Mouse (Mus musculus) limb, embryonic 13.5 days (tissue): ENCODE measurements around the gene Ccnt1. TPM values are rescaled to one million over a fixed set of nuclear protein-coding genes. Genes with fewer than 3 reads are reported as not detected.
A peak's percentile ranks its signal among the peaks of the same experiment; 100 is the strongest.

ENCODE experiments used
- ATAC-seq: fragments of 200-750 bp; cut with Nextera tagmentation; 2 replicates; pipeline ENCODE4 v1.8.0; 2017; ENCODE audit warnings: low read depth, moderate number of reproducible peaks, moderate TSS enrichment; ENCODE audit not compliant: low FRiP score
- H3K27ac ChIP-seq: fragments of 300-500 bp; sonication (generic); 2 replicates; pipeline ENCODE4 v1.5.1; 2015; ENCODE audit warnings: inconsistent platforms, mild to moderate bottlenecking, moderate library complexity
- H3K27me3 ChIP-seq: fragments of 300-500 bp; sonication (generic); 2 replicates; pipeline ENCODE4 v1.6.1; 2015; ENCODE audit warnings: mild to moderate bottlenecking, inconsistent platforms
- H3K36me3 ChIP-seq: fragments of 300-500 bp; sonication (generic); 2 replicates; pipeline ENCODE4 v1.6.1; 2015; ENCODE audit warnings: inconsistent platforms, mild to moderate bottlenecking, moderate library complexity
- H3K4me1 ChIP-seq: fragments of 300-500 bp; sonication (generic); 2 replicates; pipeline ENCODE4 v1.6.1; 2015; ENCODE audit warnings: inconsistent platforms
- H3K4me2 ChIP-seq: fragments of 300-500 bp; sonication (generic); replicated peaks from 2 replicates; pipeline ENCODE4 v1.6.1; 2015; ENCODE audit warnings: inconsistent platforms, mild to moderate bottlenecking, moderate library complexity
- H3K4me3 ChIP-seq: fragments of 300-500 bp; sonication (generic); 2 replicates; pipeline ENCODE4 v1.5.1; 2015; ENCODE audit warnings: moderate library complexity, mild to moderate bottlenecking, inconsistent platforms
- H3K9ac ChIP-seq: fragments of 300-500 bp; sonication (generic); 2 replicates; pipeline ENCODE4 v1.6.1; 2015; ENCODE audit warnings: mild to moderate bottlenecking, inconsistent platforms
- H3K9me3 ChIP-seq: fragments of 300-500 bp; sonication (generic); 2 replicates; pipeline ENCODE4 v1.6.1; 2016; ENCODE audit warnings: inconsistent platforms
- WGBS: fragments of 180-500 bp; shearing (Covaris S2); methylation state at CpG from one replicate; pipeline ENCODE4 v1.1.7; 2015; 5-methylcytosine and 5-hydroxymethylcytosine counted together
- polyA plus RNA-seq: library from polyadenylated mRNA; unstranded; fragments of >200 nt; fragmentation: Nextera tagmentation; extraction: Ambion mirVana; gene quantifications from 2 replicates; pipeline ENCODE4 v1.2.1, GENCODE M21; 2015

The Ccnt1 gene
- polyA plus RNA-seq, 1 experiment from 2014 or later = 62.1 TPM

- Histone ChIP-seq H3K4me1 (peaks cover 26% of the 10 kb centered on the region), H3K27ac (peak overlapping the region; percentile 96), H3K9me3 (no peaks in the 10 kb centered on the region), H3K4me3 (peak overlapping the region; percentile 93), H3K27me3 (no peaks in the 10 kb centered on the region), H3K36me3 (peaks cover 3% of the 10 kb centered on the region), H3K4me2 (peak overlapping the region; percentile 88), H3K9ac (peak overlapping the region; percentile 91)
- 3% methylated on average over 22 of the region's 22 CpGs for WGBS
- ATAC-seq = no peak
Measured at GRCm38 (mm10) chr15:98568256-98569033, 2.3 kb downstream of the Ccnt1 start.

DNA sequence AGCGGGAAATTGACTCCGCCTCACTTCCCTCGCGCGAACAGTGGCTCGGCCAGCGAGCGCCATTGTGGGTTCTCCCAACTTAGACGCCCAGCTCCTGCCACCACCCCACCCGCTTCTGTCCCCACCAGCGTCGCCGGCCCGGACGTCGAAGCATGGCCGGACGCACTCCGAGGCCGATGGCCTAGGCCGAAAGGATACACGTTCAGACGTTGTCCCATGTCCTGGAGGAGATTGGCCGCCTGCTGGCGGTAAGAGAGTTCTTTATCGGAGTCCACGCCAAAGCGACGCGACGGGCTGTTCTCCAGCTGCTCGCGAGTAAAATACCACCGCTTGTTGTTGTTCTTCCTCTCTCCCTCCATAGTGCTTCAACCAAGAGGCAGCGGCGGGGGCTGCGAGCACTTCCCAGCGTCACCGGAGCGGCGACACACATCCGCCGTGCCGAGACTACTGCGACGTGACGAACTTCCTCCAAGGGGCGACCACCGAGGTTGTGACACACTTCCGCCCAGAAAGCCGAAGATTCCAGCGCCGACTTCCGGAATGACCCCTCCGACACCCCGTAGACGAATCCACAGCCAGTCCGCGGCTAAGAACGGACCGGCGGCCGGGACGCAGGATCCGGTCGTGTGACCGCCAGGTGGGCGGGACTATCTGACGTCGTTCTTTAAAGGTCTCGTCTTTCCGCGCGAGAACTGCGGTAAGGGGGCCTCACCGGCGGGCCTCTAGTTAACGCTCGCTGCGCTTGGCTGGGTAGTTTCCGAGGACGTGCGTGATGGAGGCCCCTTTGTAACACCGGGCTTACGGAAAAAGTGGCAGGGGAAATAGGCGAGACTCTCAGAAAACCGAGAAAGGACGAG, 3.2 kb downstream of the Ccnt1 start:
- peak overlapping the region; percentile 96 for H3K27ac ChIP-seq
- WGBS = under 1% methylated on average over 88 of the region's 88 CpGs
- H3K27me3 ChIP-seq = no peaks in the 10 kb centered on the region
- H3K4me2 ChIP-seq = peak overlapping the region; percentile 88
- H3K9ac ChIP-seq = peak overlapping the region; percentile 94
- H3K4me1 ChIP-seq = peaks cover 26% of the 10 kb centered on the region
- H3K4me3 ChIP-seq = peak overlapping the region; percentile 93
- no peaks in the 10 kb centered on the region for H3K9me3 ChIP-seq
- peak; percentile 97 for ATAC-seq
- H3K36me3 ChIP-seq = peaks cover 12% of the 10 kb centered on the region

DNA sequence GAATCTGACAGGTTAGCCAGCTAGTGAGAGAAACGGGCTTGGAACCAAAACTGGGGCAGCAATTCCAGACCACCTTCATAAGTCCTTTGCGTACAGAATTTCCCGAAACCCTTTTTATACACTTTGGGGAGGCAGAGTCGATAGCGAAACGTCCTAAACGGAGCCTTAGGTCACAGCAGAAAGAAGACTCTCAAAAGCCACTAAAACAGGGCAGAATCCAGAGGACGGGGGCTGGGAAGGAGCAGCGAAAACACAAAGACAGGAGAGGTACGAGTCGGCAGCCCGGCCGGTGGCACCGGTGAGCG, 3.8 kb downstream of the Ccnt1 start:
- Histone ChIP-seq H3K27ac (peak overlapping the region; percentile 92), H3K4me2 (peak overlapping the region; percentile 87), H3K4me1 (peaks cover 26% of the 10 kb centered on the region), H3K36me3 (peaks cover 12% of the 10 kb centered on the region), H3K27me3 (no peaks in the 10 kb centered on the region), H3K9me3 (no peaks in the 10 kb centered on the region), H3K4me3 (peak overlapping the region; percentile 93), H3K9ac (peak overlapping the region; percentile 94)
- WGBS = 0% methylated on average over 15 of the region's 15 CpGs
- no peak for ATAC-seq

DNA sequence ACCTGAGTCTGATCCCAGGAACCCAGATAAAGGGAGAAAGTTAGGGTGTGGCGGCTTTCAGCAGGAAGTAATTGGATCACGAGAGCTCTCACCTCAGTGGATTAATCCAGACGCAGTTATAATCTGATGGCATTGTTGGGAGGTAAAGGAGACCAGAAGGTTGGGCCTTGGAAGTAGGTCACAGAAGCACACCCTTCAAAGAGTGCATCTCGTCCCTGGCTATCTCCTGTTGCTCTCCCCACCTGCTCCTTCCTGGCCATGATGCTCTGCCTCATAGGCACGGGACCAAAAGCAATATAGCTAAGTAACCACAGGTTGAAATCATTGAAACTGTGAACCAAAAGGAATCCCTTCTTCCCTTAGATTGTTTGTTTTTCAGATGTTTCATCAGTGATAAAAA, 13.5 kb downstream of the Ccnt1 start:
- Histone ChIP-seq H3K4me2 (no peak overlapping the region), H3K27me3 (no peaks in the 10 kb centered on the region), H3K4me3 (no peak overlapping the region), H3K36me3 (peaks cover 61% of the 10 kb centered on the region), H3K27ac (no peak overlapping the region), H3K9ac (no peak overlapping the region), H3K4me1 (no peaks in the 10 kb centered on the region), H3K9me3 (no peaks in the 10 kb centered on the region)
- no peak for ATAC-seq
- 95% methylated on average over 5 of the region's 5 CpGs for WGBS

- Histone ChIP-seq H3K27me3 (no peaks in the 10 kb centered on the region), H3K4me2 (no peak overlapping the region), H3K9me3 (no peaks in the 10 kb centered on the region), H3K9ac (no peak overlapping the region), H3K36me3 (peaks cover 74% of the 10 kb centered on the region), H3K27ac (no peak overlapping the region), H3K4me1 (no peaks in the 10 kb centered on the region), H3K4me3 (no peak overlapping the region)
- 92% methylated on average over 4 of the region's 4 CpGs for WGBS
- no peak for ATAC-seq
Measured at GRCm38 (mm10) chr15:98555881-98556280, 14.8 kb downstream of the Ccnt1 start.

DNA sequence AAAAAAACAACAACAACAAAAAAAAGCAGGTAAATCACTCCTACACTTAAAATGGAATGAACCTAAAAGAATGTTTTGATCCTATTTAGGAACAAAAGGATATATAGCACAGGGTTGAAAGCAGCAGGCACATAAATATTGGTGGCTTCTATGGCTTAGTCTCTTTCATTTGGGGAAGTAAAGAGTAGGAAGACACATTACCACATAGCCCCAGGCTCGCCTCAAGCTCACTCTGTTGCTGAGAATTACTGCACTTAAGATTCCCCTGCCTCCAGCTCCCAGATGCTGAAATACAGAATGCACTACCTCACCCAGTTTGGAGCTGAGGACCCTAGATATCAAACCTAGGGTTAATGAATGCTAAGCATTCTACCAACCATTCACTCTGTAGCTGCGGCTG, 18.0 kb downstream of the Ccnt1 start:
- ATAC-seq = no peak
- no peak overlapping the region for H3K9ac ChIP-seq
- WGBS = 91% methylated on average over 2 of the region's 2 CpGs
- no peak overlapping the region for H3K27ac ChIP-seq
- H3K36me3 ChIP-seq = peaks cover 78% of the 10 kb centered on the region
- H3K4me1 ChIP-seq = no peaks in the 10 kb centered on the region
- no peak overlapping the region for H3K4me2 ChIP-seq
- H3K27me3 ChIP-seq = no peaks in the 10 kb centered on the region
- H3K4me3 ChIP-seq = no peak overlapping the region
- no peaks in the 10 kb centered on the region for H3K9me3 ChIP-seq

DNA sequence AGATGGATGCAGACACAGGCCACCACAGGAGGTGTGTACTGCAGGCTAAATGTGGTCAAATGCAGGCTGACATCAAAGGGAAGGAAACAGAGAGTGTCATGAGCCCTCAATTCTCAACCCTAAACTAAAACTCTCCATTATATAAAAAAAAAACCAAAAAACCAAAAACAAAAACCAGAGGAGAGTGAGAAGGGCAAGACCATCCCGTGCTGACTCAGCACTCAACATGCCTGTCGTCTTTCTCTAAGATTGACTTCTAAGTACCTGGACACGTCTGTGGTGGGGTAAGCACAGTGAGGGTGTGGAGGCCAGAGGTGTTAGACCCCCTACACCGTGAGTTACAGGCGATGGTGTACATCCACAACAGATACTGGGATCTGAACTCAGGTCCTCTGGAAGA, 23.9 kb downstream of the Ccnt1 start:
- 91% methylated on average over 5 of the region's 5 CpGs for WGBS
- Histone ChIP-seq H3K36me3 (peaks cover 90% of the 10 kb centered on the region), H3K27ac (no peak overlapping the region), H3K9me3 (no peaks in the 10 kb centered on the region), H3K4me1 (no peaks in the 10 kb centered on the region), H3K27me3 (no peaks in the 10 kb centered on the region), H3K4me3 (no peak overlapping the region), H3K9ac (no peak overlapping the region), H3K4me2 (no peak overlapping the region)
- no peak for ATAC-seq

GRCm38 (mm10) chr15:98545151-98545550, 25.6 kb downstream of the Ccnt1 start:
- no peaks in the 10 kb centered on the region for H3K4me1 ChIP-seq
- no peaks in the 10 kb centered on the region for H3K9me3 ChIP-seq
- 96% methylated on average over 3 of the region's 3 CpGs for WGBS
- H3K9ac ChIP-seq = no peak overlapping the region
- H3K4me3 ChIP-seq = no peak overlapping the region
- ATAC-seq = no peak
- H3K4me2 ChIP-seq = no peak overlapping the region
- H3K27me3 ChIP-seq = no peaks in the 10 kb centered on the region
- peaks cover 90% of the 10 kb centered on the region for H3K36me3 ChIP-seq
- no peak overlapping the region for H3K27ac ChIP-seq

DNA sequence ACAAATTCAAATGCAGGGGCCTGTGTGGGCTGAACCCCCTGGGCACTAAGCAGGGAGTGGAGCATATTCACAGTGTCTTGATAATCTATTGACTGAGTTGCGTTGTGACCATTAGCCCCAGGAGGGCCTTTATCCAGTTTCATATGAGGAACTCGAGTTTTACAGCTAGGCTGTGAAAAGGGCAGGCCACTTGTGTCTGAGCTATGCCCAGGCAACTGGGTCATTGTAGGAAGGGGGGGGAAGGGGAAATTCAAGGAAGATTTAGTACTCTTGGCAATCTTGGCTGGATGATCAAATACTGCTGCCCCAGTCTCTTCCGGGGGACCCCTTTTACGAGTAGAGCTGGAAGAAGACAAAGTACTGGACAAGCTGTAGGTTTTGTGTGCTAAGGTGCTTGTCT, 27.4 kb downstream of the Ccnt1 start:
- Histone ChIP-seq H3K36me3 (peaks cover 83% of the 10 kb centered on the region), H3K4me3 (no peak overlapping the region), H3K9me3 (no peaks in the 10 kb centered on the region), H3K27me3 (no peaks in the 10 kb centered on the region), H3K9ac (peak overlapping the region; percentile 50; the same call in 1 of the 2 replicates), H3K4me1 (no peaks in the 10 kb centered on the region), H3K4me2 (no peak overlapping the region), H3K27ac (no peak overlapping the region)
- WGBS = 74% methylated on average over 4 of the region's 4 CpGs
- no peak for ATAC-seq

GRCm38 (mm10) chr15:98541064-98541463, 29.7 kb downstream of the Ccnt1 start:
- no peak overlapping the region for H3K27ac ChIP-seq
- H3K4me3 ChIP-seq = no peak overlapping the region
- H3K9me3 ChIP-seq = no peaks in the 10 kb centered on the region
- WGBS = 91% methylated on average over 6 of the region's 6 CpGs
- H3K36me3 ChIP-seq = peaks cover 70% of the 10 kb centered on the region
- H3K4me2 ChIP-seq = no peak overlapping the region
- no peaks in the 10 kb centered on the region for H3K4me1 ChIP-seq
- no peak overlapping the region for H3K9ac ChIP-seq
- ATAC-seq = no peak
- H3K27me3 ChIP-seq = no peaks in the 10 kb centered on the region

DNA sequence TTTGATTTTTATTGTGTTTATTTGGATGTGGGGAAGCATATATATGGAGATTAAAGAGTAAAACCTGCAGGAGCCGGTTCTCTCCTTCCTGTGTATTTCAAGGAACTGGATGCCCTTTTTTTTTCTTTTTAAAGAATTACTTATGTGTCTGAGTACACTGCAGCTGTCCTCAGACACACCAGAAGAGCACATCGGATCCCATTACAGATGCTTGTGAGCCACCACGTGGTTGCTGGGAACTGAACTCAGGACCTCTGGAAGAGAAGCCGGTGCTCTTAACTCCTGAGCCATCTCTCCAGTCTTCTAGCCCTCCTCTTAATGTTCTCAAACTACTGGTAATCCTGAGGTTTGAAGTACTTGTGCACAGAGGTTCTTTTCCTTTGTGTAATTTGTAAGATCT, 32.8 kb downstream of the Ccnt1 start:
- no peaks in the 10 kb centered on the region for H3K9me3 ChIP-seq
- no peak overlapping the region for H3K27ac ChIP-seq
- no peak overlapping the region; the same call in 1 of the 2 replicates for H3K9ac ChIP-seq
- H3K27me3 ChIP-seq = no peaks in the 10 kb centered on the region
- 77% methylated on average over 4 of the region's 4 CpGs for WGBS
- H3K4me1 ChIP-seq = peaks cover under 1% of the 10 kb centered on the region; the same call in 1 of the 2 replicates
- H3K4me2 ChIP-seq = no peak overlapping the region
- peaks cover 40% of the 10 kb centered on the region for H3K36me3 ChIP-seq
- H3K4me3 ChIP-seq = no peak overlapping the region
- no peak for ATAC-seq

GRCm38 (mm10) chr15:98536828-98537510, 33.8 kb downstream of the Ccnt1 start:
- Histone ChIP-seq H3K4me1 (peaks cover 9% of the 10 kb centered on the region), H3K9ac (no peak overlapping the region), H3K4me2 (no peak overlapping the region), H3K27me3 (no peaks in the 10 kb centered on the region), H3K36me3 (peaks cover 33% of the 10 kb centered on the region), H3K9me3 (no peaks in the 10 kb centered on the region), H3K4me3 (no peak overlapping the region), H3K27ac (no peak overlapping the region)
- 84% methylated on average over 8 of the region's 8 CpGs for WGBS
- ATAC-seq = no peak
